Mouse (Mus musculus) heart, postnatal 0 days (tissue): ENCODE data around the gene Gpr37l1.

Source experiments
- CTCF ChIP-seq: IDR thresholded peaks from 2 replicates; pipeline ENCODE4 v1.5.1; 2016; ENCODE audit warnings: antibody characterized with exemption, control low read depth, low read depth
- EP300 ChIP-seq: IDR thresholded peaks from 2 replicates; pipeline ENCODE4 v1.6.1; 2016; ENCODE audit warnings: antibody characterized with exemption, low read depth

- TF ChIP-seq EP300 (no peak), CTCF (no peak)
These were observed 19.8 kb downstream of the Gpr37l1 start for GRCm38 (mm10) chr1:135147702-135148058.
